Comparison of ENCODE assay signal across 12 mouse cellular contexts in genomic region chr3:108964361-108965044, GRCm38 (mm10). TPM values are rescaled to one million over a fixed set of nuclear protein-coding genes. Genes with fewer than 3 reads are reported as not detected.
A peak's percentile ranks its signal among the peaks of the same experiment; 100 is the strongest.
DNase-seq lines count a peak whose midpoint lies in the region; ATAC-seq and TF ChIP-seq lines count a peak whose summit lies in the region.
"Had no signal": no experiment of that assay in that cellular context is flagged by ENCODE, and none has a peak within 500 bp of the region (broad histone marks: within the 10 kb centered on the region; RNA-seq: fewer than 3 reads in every experiment).

No protein-coding gene starts in this region.

- H3K27ac ChIP-seq in hindbrain, postnatal 0 days: no peak overlapping the region
- no peak overlapping the region for H3K27ac ChIP-seq in hindbrain, embryonic 14.5 days
- H3K27ac ChIP-seq: forebrain, embryonic 15.5 days had no signal

- H3K36me3 ChIP-seq in hindbrain, postnatal 0 days (ENCODE audit: insufficient read depth, low read length): no peaks in the 10 kb centered on the region
- no peaks in the 10 kb centered on the region for H3K36me3 ChIP-seq in hindbrain, embryonic 14.5 days (replicated peaks; ENCODE audit: control insufficient read depth, insufficient read depth)
- no peaks in the 10 kb centered on the region for H3K36me3 ChIP-seq in E14TG2a.4 (ENCODE audit: insufficient read depth, low read length)
- H3K36me3 ChIP-seq: forebrain, embryonic 15.5 days had no signal

- WGBS in hindbrain, postnatal 0 days: 77% methylated on average over 7 of the region's 7 CpGs
- 76% methylated on average over 7 of the region's 7 CpGs for WGBS in hindbrain, embryonic 14.5 days

- H3K4me1 ChIP-seq in hindbrain, postnatal 0 days (ENCODE audit: insufficient read depth, low read length): peaks cover 4% of the 10 kb centered on the region; the same call in 1 of the 2 replicates
- H3K4me1 ChIP-seq in hindbrain, embryonic 14.5 days (replicated peaks; ENCODE audit: control insufficient read depth, insufficient read depth, low read length): peaks cover 17% of the 10 kb centered on the region
- peaks cover 14% of the 10 kb centered on the region for H3K4me1 ChIP-seq in E14TG2a.4 (replicated peaks; ENCODE audit: low read depth, low read length)

- H3K9me3 ChIP-seq in hindbrain, postnatal 0 days (ENCODE audit: low read length): no peaks in the 10 kb centered on the region
- no peaks in the 10 kb centered on the region for H3K9me3 ChIP-seq in hindbrain, embryonic 14.5 days (ENCODE audit: control insufficient read depth, low read length)
- H3K9me3 ChIP-seq in E14TG2a.4 (ENCODE audit: low read length): no peaks in the 10 kb centered on the region
- H3K9me3 ChIP-seq: forebrain, embryonic 15.5 days had no signal

- TF ChIP-seq CTCF in hindbrain, postnatal 0 days (IDR thresholded peaks at IDR 0.05; ENCODE audit: low read depth): peak; percentile 47
- peak; percentile 64 for TF ChIP-seq CTCF in E14TG2a.4 (conservative IDR thresholded peaks at IDR 0.05; ENCODE audit: low read length)

- no peak overlapping the region for H3K4me3 ChIP-seq in hindbrain, postnatal 0 days (ENCODE audit: low read length)
- H3K4me3 ChIP-seq in hindbrain, embryonic 14.5 days (replicated peaks; ENCODE audit: low read length): no peak overlapping the region
- H3K4me3 ChIP-seq in E14TG2a.4 (replicated peaks; ENCODE audit: low read length): no peak overlapping the region
- H3K4me3 ChIP-seq: forebrain, embryonic 15.5 days had no signal

- no peak overlapping the region for H3K9ac ChIP-seq in hindbrain, postnatal 0 days (replicated peaks; ENCODE audit: low read length)
- H3K9ac ChIP-seq in hindbrain, embryonic 14.5 days: no peak overlapping the region
- H3K9ac ChIP-seq: forebrain, embryonic 15.5 days had no signal

- no peak overlapping the region for H3K4me2 ChIP-seq in hindbrain, postnatal 0 days (ENCODE audit: low read depth, low read length)
- no peak overlapping the region for H3K4me2 ChIP-seq in hindbrain, embryonic 14.5 days (replicated peaks)
- H3K4me2 ChIP-seq: forebrain, embryonic 15.5 days had no signal

- no peaks in the 10 kb centered on the region for H3K27me3 ChIP-seq in hindbrain, postnatal 0 days (ENCODE audit: insufficient read depth, low read length)
- H3K27me3 ChIP-seq in hindbrain, embryonic 14.5 days (ENCODE audit: control insufficient read depth, insufficient read depth, low read length): no peaks in the 10 kb centered on the region
- peaks cover 13% of the 10 kb centered on the region for H3K27me3 ChIP-seq in E14TG2a.4 (ENCODE audit: insufficient read depth, low read length)
- H3K27me3 ChIP-seq: forebrain, embryonic 15.5 days had no signal

- no peak for ATAC-seq in hindbrain, postnatal 0 days
- ATAC-seq in hindbrain, embryonic 14.5 days (ENCODE audit: low FRiP score): no peak
- ATAC-seq: forebrain, embryonic 15.5 days; intestine, embryonic 16.5 days had no signal

- peak; percentile 44 for DNase-seq in hindbrain, postnatal 0 days (ENCODE audit: low spot score)
- no peak for DNase-seq in hindbrain, embryonic 14.5 days (ENCODE audit: low spot score)
- DNase-seq in 3T3-L1 (ENCODE audit: low read depth, low spot score): peak; percentile 35
- peak; percentile 17 for DNase-seq in embryo, embryonic 10.5 days (ENCODE audit: low spot score)
- no peak for DNase-seq in frontal cortex, postnatal 25 days (ENCODE audit: low spot score in 2 of 2)
- DNase-seq in gastrocnemius, postnatal 25 days: no peak
- DNase-seq in spleen, postnatal 14 days (ENCODE audit: low spot score in 2 of 2): no peak

RNA-seq across cellular contexts. Expression of gene Gm9857, which starts 24.3 kb away (rescaled TPM):
- total RNA-seq in hindbrain, postnatal 0 days (2014; rRNA removed): not detected in 2 replicates
- 0.54 TPM in 1 of 2 replicates, not detected in the other for polyA plus RNA-seq in hindbrain, postnatal 0 days (2015; fragmentation: Nextera tagmentation; extraction: Ambion mirVana)
- not detected in 2 replicates for polyA plus RNA-seq in hindbrain, embryonic 14.5 days (2014; fragmentation: Nextera tagmentation; extraction: Ambion mirVana)
- total RNA-seq in gastrocnemius, postnatal 25 days (2021): not detected
- total RNA-seq: common myeloid progenitor, adult 5-6 weeks had no signal
- polyA plus RNA-seq: heart, embryonic 14.5 days; intestine, embryonic 16.5 days had no signal

RNA-seq across cellular contexts. Expression of gene Henmt1, which starts 24.8 kb away (rescaled TPM):
- total RNA-seq in hindbrain, postnatal 0 days (2014; rRNA removed): 1.0 and 2.2 TPM in 2 replicates
- polyA plus RNA-seq in hindbrain, postnatal 0 days (2015; fragmentation: Nextera tagmentation; extraction: Ambion mirVana): 2.0 and 2.6 TPM in 2 replicates
- polyA plus RNA-seq in hindbrain, embryonic 14.5 days (2014; fragmentation: Nextera tagmentation; extraction: Ambion mirVana): 2.4 and 3.3 TPM in 2 replicates
- total RNA-seq in gastrocnemius, postnatal 25 days (2021): not detected
- total RNA-seq: common myeloid progenitor, adult 5-6 weeks had no signal
- polyA plus RNA-seq: heart, embryonic 14.5 days had no signal

RNA-seq across cellular contexts. Expression of gene Prpf38b, which starts 53.0 kb away (rescaled TPM):
- total RNA-seq in hindbrain, postnatal 0 days (2014; rRNA removed): 23.8 and 26.7 TPM in 2 replicates
- 39.4 and 41.8 TPM in 2 replicates for polyA plus RNA-seq in hindbrain, postnatal 0 days (2015; fragmentation: Nextera tagmentation; extraction: Ambion mirVana)
- polyA plus RNA-seq in hindbrain, embryonic 14.5 days (2014; fragmentation: Nextera tagmentation; extraction: Ambion mirVana): 38.1 and 41.8 TPM in 2 replicates
- total RNA-seq in gastrocnemius, postnatal 25 days (2021): 10 to 100 TPM; 14.7 to 16.1 TPM

Comparison
In these comparisons a context has a peak if more than half of its experiments do, and no peak if none do; other contexts are left out.
1. DNase-seq: peak in hindbrain, postnatal 0 days (single experiment), 3T3-L1 (single experiment) and embryo, embryonic 10.5 days (single experiment); none in hindbrain, embryonic 14.5 days (single experiment), frontal cortex, postnatal 25 days (0 of 2), gastrocnemius, postnatal 25 days (single experiment) and spleen, postnatal 14 days (0 of 2).